Mouse (Mus musculus) megakaryocyte, embryonic 14.5 days (primary cell): ENCODE data around the gene Naaladl1.

Experiments
- FLI1 ChIP-seq: IDR thresholded peaks from 2 replicates; pipeline ENCODE4 v1.6.1; 2012; ENCODE audit warnings: low read length, inconsistent platforms, mixed read lengths
- GATA1 ChIP-seq: IDR thresholded peaks from 3 replicates; pipeline ENCODE4 v1.6.1; 2012; ENCODE audit warnings: mixed read lengths, low read length, inconsistent platforms, borderline replicate concordance

DNA sequence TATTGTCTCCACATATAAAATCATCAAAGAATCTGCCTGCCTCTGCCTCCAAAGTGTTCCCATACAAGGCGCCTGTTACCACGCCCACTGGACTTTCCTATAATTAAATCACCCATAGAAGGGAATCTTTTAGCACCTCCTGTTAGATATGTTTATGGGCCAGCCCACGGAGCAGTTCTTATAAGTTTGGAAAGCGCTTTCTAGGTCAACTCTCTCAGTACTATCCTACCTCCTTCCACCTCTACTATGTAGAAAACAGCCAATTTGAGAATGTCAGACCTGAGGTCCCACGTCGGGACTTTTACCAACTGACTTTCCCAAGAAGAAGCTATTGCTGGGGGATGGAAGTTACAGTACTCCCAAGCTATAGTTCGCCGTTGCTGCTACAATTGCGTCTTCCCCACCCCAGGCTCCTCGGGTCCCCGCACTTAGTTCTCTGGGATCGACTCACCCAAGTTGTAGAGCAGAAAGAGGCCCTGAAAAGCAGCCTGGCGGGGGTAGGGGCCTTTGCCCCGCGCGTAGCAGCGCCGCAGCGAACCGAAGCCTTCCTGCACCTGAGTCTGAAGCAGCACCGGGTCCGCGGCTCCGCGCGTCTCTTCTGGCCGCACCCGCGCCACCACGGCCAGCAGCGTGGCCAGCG lies 11.9 kb downstream of the Naaladl1 start:
- TF ChIP-seq GATA1 (no peak), FLI1 (no peak)
